Mouse (Mus musculus) T-helper 2 cell (primary cell): ENCODE measurements around the gene Tas2r115.
"Not testable (repeated sequence)": the region's sequence is repeated elsewhere in the genome, so short reads cannot be mapped to it uniquely, and the experiment has no call there.

Experiments
- in situ Hi-C: fragments of 300-600 bp; cut with MboI, MseI; formaldehyde crosslinking; loops from one replicate; pipeline ENCODE4 v1.15.1; 2025; ENCODE audit warnings: high pct_unique_total_duplicates

Tas2r115 gene

GRCm38 (mm10) chr6:132737935-132738334 lies at the start of gene Tas2r115:
TSS of gene Tas2r115 (minus strand) at chr6:132738035.
- in situ Hi-C loops = no loop called here

- in situ Hi-C loops = no loop called here
These were observed 40.2 kb upstream of the Tas2r115 start, which contains the start of gene Tas2r136 for GRCm38 (mm10) chr6:132778062-132778461. TSS of gene Tas2r136 (minus strand) at chr6:132778162.

GRCm38 (mm10) chr6:132761831-132762230 lies 24.0 kb upstream of the Tas2r115 start, which contains the start of gene Tas2r102:
TSS of gene Tas2r102 (plus strand) at chr6:132762131.
- in situ Hi-C loops = no loop called here

GRCm38 (mm10) chr6:132754430-132754829 lies 16.6 kb upstream of the Tas2r115 start, which contains the start of gene Tas2r124:
TSS of gene Tas2r124 (plus strand) at chr6:132754730.
- in situ Hi-C loops = no loop called here

- in situ Hi-C loops = no loop called here
These were observed 12.4 kb upstream of the Tas2r115 start for GRCm38 (mm10) chr6:132750206-132750605.

- in situ Hi-C loops = no loop called here
These were observed 26.0 kb downstream of the Tas2r115 start, which contains the start of gene Tas2r122 for GRCm38 (mm10) chr6:132711828-132712227. TSS of gene Tas2r122 (minus strand) at chr6:132711928.

GRCm38 (mm10) chr6:132700907-132701306 lies 36.9 kb downstream of the Tas2r115 start, which contains the start of gene Tas2r121:
TSS of gene Tas2r121 (minus strand) at chr6:132701007.
- in situ Hi-C loops = no loop called here

- in situ Hi-C loops = not testable (repeated sequence)
These were observed 46.2 kb downstream of the Tas2r115 start for GRCm38 (mm10) chr6:132691596-132691995.
